Mouse (Mus musculus) midbrain, postnatal 0 days (tissue): Measurements from ENCODE around the gene A030003K21Rik. TPM values are rescaled to one million over a fixed set of nuclear protein-coding genes. Genes with fewer than 3 reads are reported as not detected.
"Not testable (repeated sequence)": the region's sequence is repeated elsewhere in the genome, so short reads cannot be mapped to it uniquely, and the experiment has no call there.

Source experiments
- ATAC-seq: fragments of 200-750 bp; cut with Nextera tagmentation; 2 replicates; pipeline ENCODE4 v1.8.0; 2017; ENCODE audit warnings: moderate number of reproducible peaks, mild to moderate bottlenecking, moderate TSS enrichment, moderate library complexity; ENCODE audit not compliant: low FRiP score
- DNase-seq: peaks from one replicate; pipeline ENCODE4 v3.0.0-alpha.2; 2015; ENCODE audit warnings: low spot score
- H3K27ac ChIP-seq: fragments of 300-500 bp; sonication (generic); 2 replicates; pipeline ENCODE4 v1.5.1; 2014; ENCODE audit warnings: low read depth, mild to moderate bottlenecking, low read length, mixed read lengths
- H3K27me3 ChIP-seq: fragments of 300-500 bp; sonication (generic); 2 replicates; pipeline ENCODE4 v1.6.1; 2014; ENCODE audit warnings: low read length, control low read depth, mixed read lengths; ENCODE audit not compliant: insufficient read depth
- H3K36me3 ChIP-seq: fragments of 300-500 bp; sonication (generic); 2 replicates; pipeline ENCODE4 v1.6.1; 2014; ENCODE audit warnings: low read length, control low read depth, mixed read lengths; ENCODE audit not compliant: insufficient read depth
- H3K4me1 ChIP-seq: fragments of 300-500 bp; sonication (generic); 2 replicates; pipeline ENCODE4 v1.6.1; 2014; ENCODE audit warnings: mild to moderate bottlenecking, control low read depth, antibody characterized with exemption, low read length, mixed read lengths; ENCODE audit not compliant: insufficient read depth
- H3K4me2 ChIP-seq: fragments of 300-500 bp; sonication (generic); 2 replicates; pipeline ENCODE4 v1.6.1; 2014; ENCODE audit warnings: low read depth, mild to moderate bottlenecking, low read length, mixed read lengths; ENCODE audit not compliant: poor library complexity, severe bottlenecking
- H3K4me3 ChIP-seq: fragments of 300-500 bp; sonication (generic); 2 replicates; pipeline ENCODE4 v1.5.1; 2014; ENCODE audit warnings: low read depth, mild to moderate bottlenecking, low read length, moderate library complexity
- H3K9ac ChIP-seq: fragments of 300-500 bp; sonication (generic); replicated peaks from 2 replicates; pipeline ENCODE4 v1.6.1; 2014; ENCODE audit warnings: mild to moderate bottlenecking, low read length, moderate library complexity, mixed read lengths; ENCODE audit not compliant: poor library complexity, severe bottlenecking
- H3K9me3 ChIP-seq: fragments of 300-500 bp; sonication (generic); 2 replicates; pipeline ENCODE4 v1.6.1; 2016; ENCODE audit warnings: low read length, control low read depth
- CTCF ChIP-seq: IDR thresholded peaks from 2 replicates; pipeline ENCODE4 v1.5.1; 2016; ENCODE audit warnings: antibody characterized with exemption, mild to moderate bottlenecking
- WGBS: fragments of 180-500 bp; shearing (Covaris S2); extraction: QIAGEN DNeasy Blood & Tissue Kit; methylation state at CpG from one replicate; pipeline ENCODE4 v1.1.7; 2014; 5-methylcytosine and 5-hydroxymethylcytosine counted together
- polyA plus RNA-seq: library from polyadenylated mRNA; unstranded; fragments of >200 nt; fragmentation: Nextera tagmentation; extraction: Ambion mirVana; gene quantifications from 2 replicates; pipeline ENCODE4 v1.2.1, GENCODE M21; 2015
- total RNA-seq: library from RNA; depleted of rRNA; stranded (reverse); fragments of >200 nt; gene quantifications from 2 replicates; pipeline ENCODE4 v1.2.3, GENCODE M21; 2014

The A030003K21Rik gene
- total and polyA plus RNA-seq, 2 experiments from 2014 or later: not detected

DNA sequence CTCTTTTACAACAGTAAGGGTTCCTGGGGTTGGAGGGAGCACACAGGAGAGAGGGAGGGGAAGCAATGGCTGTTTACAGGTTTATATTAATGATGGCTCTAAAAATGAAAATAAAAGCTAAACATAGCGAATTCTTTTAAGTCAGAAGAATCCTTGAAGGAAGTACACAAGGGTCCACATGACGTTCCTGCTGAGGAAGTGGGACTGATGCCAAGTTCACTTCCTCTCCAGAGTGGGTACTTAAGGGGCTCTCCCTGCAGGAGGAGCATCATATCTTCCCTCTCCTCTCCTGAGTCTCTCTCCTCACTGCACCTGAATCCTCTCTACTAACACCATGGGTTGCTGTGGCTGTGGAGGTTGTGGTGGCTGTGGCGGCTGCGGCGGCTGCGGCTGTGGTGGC lies 18.5 kb downstream of the A030003K21Rik start, which contains the start of gene A030014E15Rik:
Gene A030014E15Rik, plus strand, starts transcription at position 268 of the 400 bp plus-strand sequence.
- DNase-seq (no peak), ATAC-seq (no peak)
- WGBS: 83% methylated on average over 3 of the region's 6 CpGs

DNA sequence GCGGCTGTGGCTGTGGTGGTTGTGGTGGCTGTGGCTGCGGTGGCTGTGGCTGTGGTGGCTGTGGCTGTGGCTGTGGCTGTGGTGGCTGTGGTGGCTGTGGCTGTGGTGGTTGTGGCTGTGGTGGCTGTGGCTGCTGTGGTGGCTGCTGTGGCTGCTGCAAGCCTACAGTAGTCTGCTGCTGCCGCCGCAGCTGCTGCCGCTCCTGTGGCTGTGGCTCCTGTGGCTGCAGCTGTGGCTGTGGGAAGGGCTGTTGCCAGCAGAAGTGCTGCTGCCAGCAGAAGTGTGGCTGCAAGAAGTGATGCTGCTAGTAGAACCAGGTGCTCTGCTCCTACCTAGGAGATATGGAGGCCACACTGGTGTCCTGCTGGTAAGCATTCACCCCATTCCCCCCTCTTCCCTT lies 29.8 kb downstream of the A030003K21Rik start:
- H3K27me3 ChIP-seq, H3K9ac ChIP-seq, H3K36me3 ChIP-seq, DNase-seq, H3K9me3 ChIP-seq, H3K4me2 ChIP-seq, H3K27ac ChIP-seq, ATAC-seq, H3K4me3 ChIP-seq, H3K4me1 ChIP-seq: not testable (repeated sequence)
- WGBS: 87% methylated on average over 4 of the region's 5 CpGs

More for the DNA sequence above, 18.5 kb downstream of the A030003K21Rik start, which contains the start of gene A030014E15Rik:
- Histone ChIP-seq H3K4me3 (no peak within 1 kb of the TSS), H3K27ac (no peak within 1 kb of the TSS), H3K9me3 (no peaks in the 10 kb centered on the region), H3K9ac (no peak within 1 kb of the TSS), H3K4me2 (no peak within 1 kb of the TSS), H3K4me1 (no peaks in the 10 kb centered on the region), H3K27me3 (no peaks in the 10 kb centered on the region), H3K36me3 (no peaks in the 10 kb centered on the region)
- no peak for TF ChIP-seq CTCF

DNA sequence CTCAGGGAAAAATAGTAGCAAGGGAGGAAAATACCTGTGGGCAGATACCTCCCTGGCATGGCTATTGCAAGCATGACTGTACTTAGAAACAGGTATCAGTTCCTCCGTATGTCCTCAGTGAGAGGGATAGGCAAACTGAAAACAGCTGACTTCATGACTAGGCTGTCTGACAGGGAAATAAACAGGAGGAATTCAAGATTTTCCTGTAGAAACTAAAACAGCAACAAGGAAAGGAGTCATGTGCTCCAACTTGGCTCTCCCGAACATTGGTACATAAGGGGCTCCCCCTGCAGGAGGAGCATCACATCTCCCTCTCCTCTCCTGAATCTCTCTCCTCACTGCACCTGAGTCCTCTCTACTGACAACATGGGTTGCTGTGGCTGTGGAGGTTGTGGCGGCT lies 30.2 kb downstream of the A030003K21Rik start, which contains the start of gene A030005L19Rik:
Gene A030005L19Rik, plus strand, starts transcription at position 301 of the 400 bp plus-strand sequence.
- TF ChIP-seq CTCF: peak; percentile 29
- Histone ChIP-seq H3K4me2 (no peak within 1 kb of the TSS), H3K9me3 (no peaks in the 10 kb centered on the region), H3K9ac (no peak within 1 kb of the TSS), H3K4me3 (no peak within 1 kb of the TSS), H3K27me3 (no peaks in the 10 kb centered on the region), H3K4me1 (no peaks in the 10 kb centered on the region), H3K36me3 (peaks cover 3% of the 10 kb centered on the region; the same call in 1 of the 2 replicates), H3K27ac (no peak within 1 kb of the TSS)
- ATAC-seq (no peak), DNase-seq (no peak)
- WGBS: 79% methylated on average over 3 of the region's 3 CpGs

DNA sequence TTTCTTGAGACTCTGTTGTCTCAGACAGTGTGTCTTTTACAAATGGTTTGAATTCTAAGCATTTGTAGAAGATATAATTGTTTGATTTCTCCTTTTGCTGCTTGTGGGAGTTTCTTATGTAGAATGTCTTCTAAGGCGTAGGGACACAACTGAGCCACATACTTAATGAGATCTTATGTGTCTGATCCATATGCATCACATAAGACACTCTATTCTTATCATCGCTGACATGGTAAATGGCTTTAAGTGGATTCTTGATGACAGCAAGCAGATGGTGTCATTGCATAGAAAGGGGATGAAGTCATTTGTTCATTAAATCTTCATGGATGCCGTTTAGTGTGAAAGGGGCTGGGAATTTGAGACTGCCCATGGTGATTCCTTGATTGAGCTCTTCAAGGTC lies 37.3 kb downstream of the A030003K21Rik start:
- H3K27me3 ChIP-seq: no peaks in the 10 kb centered on the region
- 32% methylated on average over 3 of the region's 3 CpGs for WGBS
- ATAC-seq: no peak
- H3K9ac ChIP-seq: no peak overlapping the region
- no peak overlapping the region for H3K27ac ChIP-seq
- H3K9me3 ChIP-seq: no peaks in the 10 kb centered on the region
- H3K4me1 ChIP-seq: no peaks in the 10 kb centered on the region
- H3K36me3 ChIP-seq: peaks cover 16% of the 10 kb centered on the region; the same call in 1 of the 2 replicates
- no peak overlapping the region for H3K4me2 ChIP-seq
- DNase-seq: no peak
- no peak for TF ChIP-seq CTCF
- H3K4me3 ChIP-seq: no peak overlapping the region

DNA sequence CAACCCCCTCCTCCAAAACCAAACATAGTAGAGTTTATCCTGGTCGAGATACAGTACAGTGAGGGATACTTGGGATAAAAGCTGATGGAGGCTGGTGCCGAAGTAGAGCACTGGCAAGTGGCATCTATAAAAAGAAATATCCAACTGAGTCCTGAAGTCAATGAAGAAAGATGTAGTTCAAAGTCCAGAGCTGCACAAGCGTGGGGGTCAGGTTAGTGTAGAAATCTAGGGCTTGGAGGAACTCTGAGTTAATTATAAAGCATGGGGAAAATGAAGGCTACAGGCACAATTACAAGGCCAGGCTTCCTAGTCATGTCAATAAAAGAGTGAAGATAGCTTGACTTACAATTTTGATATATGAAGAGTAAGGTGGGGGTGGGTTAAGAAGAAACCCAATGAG lies 42.0 kb downstream of the A030003K21Rik start:
- Histone ChIP-seq H3K9ac (no peak overlapping the region), H3K4me3 (no peak overlapping the region), H3K4me2 (no peak overlapping the region), H3K36me3 (peaks cover 20% of the 10 kb centered on the region), H3K27me3 (no peaks in the 10 kb centered on the region), H3K27ac (no peak overlapping the region), H3K9me3 (no peaks in the 10 kb centered on the region), H3K4me1 (no peaks in the 10 kb centered on the region)
- 92% methylated on average over 3 of the region's 3 CpGs for WGBS
- no peak for TF ChIP-seq CTCF
- DNase-seq: no peak
- no peak for ATAC-seq

DNA sequence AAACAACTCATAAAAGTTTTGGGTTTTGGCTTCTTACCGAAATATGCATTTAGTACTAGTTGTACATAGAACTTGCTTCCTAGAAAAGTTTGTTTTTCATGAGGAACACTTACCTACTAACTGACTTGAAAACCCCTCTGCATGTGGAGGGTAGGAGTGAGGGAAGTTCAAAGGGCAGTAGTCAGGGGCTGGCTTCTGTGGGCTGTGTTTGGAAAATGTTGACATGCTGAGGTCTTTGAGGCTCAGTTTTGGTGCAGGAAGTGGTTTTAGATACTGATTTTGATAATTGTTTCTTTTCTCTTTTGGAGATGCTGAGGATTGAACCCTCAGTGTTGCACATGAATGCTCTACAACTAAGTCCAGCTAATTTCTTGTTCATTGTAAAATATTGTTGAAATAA lies 42.6 kb downstream of the A030003K21Rik start:
- no peaks in the 10 kb centered on the region for H3K4me1 ChIP-seq
- DNase-seq (no peak), ATAC-seq (no peak)
- no peak overlapping the region for H3K4me3 ChIP-seq
- TF ChIP-seq CTCF: no peak
- H3K36me3 ChIP-seq: peaks cover 20% of the 10 kb centered on the region
- no peak overlapping the region for H3K4me2 ChIP-seq
- no peak overlapping the region for H3K9ac ChIP-seq
- 98% methylated on average over 1 of the region's 1 CpGs for WGBS
- H3K9me3 ChIP-seq: no peaks in the 10 kb centered on the region
- H3K27ac ChIP-seq: no peak overlapping the region
- no peaks in the 10 kb centered on the region for H3K27me3 ChIP-seq
